Mouse (Mus musculus): ENCODE results near the gene Zfp758. TPM values are rescaled to one million over a fixed set of nuclear protein-coding genes. Genes with fewer than 3 reads are reported as not detected.
"Not testable (repeated sequence)": the region's sequence is repeated elsewhere in the genome, so short reads cannot be mapped to it uniquely, and the experiment has no call there.

The Zfp758 gene
- polyA plus RNA-seq (2015; fragmentation: Nextera tagmentation; extraction: Ambion mirVana) = 8.6 and 9.0 TPM in 2 replicates

DNA sequence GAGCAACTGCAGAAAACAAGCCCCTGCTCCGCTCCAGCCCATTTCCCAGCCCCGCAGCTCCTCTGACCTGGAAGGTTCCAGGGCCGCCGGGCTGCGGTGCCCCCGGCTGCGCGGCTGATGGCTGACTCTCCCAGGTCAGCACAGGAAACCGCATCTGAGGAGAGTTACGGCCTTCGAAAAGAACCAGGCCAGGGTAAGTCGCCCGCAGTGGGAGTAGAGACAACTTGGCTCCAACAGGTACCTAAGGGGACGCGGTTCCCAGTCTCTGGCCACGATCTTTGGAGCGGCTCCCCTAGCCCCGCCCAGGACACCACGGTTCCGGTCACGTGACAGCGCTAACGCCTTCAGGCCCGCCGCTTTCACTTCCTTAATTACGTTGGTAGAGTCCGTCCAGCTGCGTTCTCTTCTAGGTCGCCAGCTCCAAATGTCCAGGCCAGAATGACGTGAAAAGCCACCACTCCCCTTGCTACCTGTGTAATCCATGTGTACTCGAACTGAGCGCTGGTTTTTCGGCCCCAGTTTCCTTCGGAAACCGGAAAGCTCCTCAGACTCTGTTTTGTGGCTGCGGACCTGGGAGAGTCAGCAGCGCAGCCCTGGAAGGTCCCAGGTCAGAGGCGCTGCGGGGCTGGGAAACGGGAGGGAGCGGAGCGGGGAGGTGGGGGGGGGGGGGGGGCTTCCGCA lies at the start of gene Zfp758, which contains the start of gene Zfp944:
Zfp758 (plus strand) TSS at position 353 of the 681 bp plus-strand sequence.
Zfp944 (minus strand) TSS at position 300 of the 681 bp plus-strand sequence.
- not testable (repeated sequence) for H3K27me3 ChIP-seq (replicated peaks; ENCODE audit: control insufficient read depth, insufficient read depth, low read length); H3K36me3 ChIP-seq (ENCODE audit: control insufficient read depth, insufficient read depth, low read length); H3K9me3 ChIP-seq (ENCODE audit: control insufficient read depth, low read length)
- peak within 1 kb of the TSS; percentile 77 for H3K9ac ChIP-seq (ENCODE audit: low read depth, low read length)
- WGBS = under 1% methylated on average over 25 of the region's 43 CpGs
- peaks cover 12% of the 10 kb centered on the region for H3K4me1 ChIP-seq (ENCODE audit: control insufficient read depth, insufficient read depth, low read depth, low read length)
- H3K27ac ChIP-seq (ENCODE audit: low read depth, low read length) = peak within 1 kb of the TSS; percentile 59; the same call in 1 of the 2 replicates
- peak within 1 kb of the TSS; percentile 60 for H3K4me2 ChIP-seq (ENCODE audit: low read length)
- peak; percentile 99 for ATAC-seq
- H3K4me3 ChIP-seq (ENCODE audit: low read length) = peak within 1 kb of the TSS; percentile 63

DNA sequence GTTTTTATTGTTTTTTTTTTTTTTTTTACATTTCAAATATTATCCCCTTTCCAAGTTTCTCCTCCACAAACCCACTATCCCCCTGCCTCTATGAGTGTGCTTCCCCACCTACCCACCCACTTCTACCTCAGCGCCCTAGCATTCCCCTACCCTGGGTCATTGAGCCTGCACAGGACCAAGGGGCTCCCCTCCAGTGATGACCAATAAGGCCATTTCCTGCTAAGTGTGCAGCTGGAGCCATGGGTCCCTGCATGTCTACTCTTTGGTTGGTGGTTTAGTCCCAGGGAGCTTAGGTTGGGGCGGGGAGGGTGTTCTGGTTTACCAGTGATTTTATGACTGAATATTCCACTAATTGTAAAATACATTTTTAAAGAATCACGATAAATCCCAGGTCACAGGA lies 47.0 kb upstream of the Zfp758 start:
- not testable (repeated sequence) for H3K27me3 ChIP-seq (replicated peaks; ENCODE audit: control insufficient read depth, insufficient read depth, low read length); H3K9me3 ChIP-seq (ENCODE audit: control insufficient read depth, low read length); H3K27ac ChIP-seq (ENCODE audit: low read depth, low read length); H3K36me3 ChIP-seq (ENCODE audit: control insufficient read depth, insufficient read depth, low read length); H3K4me1 ChIP-seq (ENCODE audit: control insufficient read depth, insufficient read depth, low read depth, low read length)
- H3K4me2 ChIP-seq (ENCODE audit: low read length) = peak overlapping the region; percentile 57
- ATAC-seq = peak; percentile 65
- WGBS = 4% methylated on average over 3 of the region's 3 CpGs
- peak overlapping the region; percentile 60 for H3K4me3 ChIP-seq (ENCODE audit: low read length)
- H3K9ac ChIP-seq (ENCODE audit: low read depth, low read length) = peak overlapping the region; percentile 68

DNA sequence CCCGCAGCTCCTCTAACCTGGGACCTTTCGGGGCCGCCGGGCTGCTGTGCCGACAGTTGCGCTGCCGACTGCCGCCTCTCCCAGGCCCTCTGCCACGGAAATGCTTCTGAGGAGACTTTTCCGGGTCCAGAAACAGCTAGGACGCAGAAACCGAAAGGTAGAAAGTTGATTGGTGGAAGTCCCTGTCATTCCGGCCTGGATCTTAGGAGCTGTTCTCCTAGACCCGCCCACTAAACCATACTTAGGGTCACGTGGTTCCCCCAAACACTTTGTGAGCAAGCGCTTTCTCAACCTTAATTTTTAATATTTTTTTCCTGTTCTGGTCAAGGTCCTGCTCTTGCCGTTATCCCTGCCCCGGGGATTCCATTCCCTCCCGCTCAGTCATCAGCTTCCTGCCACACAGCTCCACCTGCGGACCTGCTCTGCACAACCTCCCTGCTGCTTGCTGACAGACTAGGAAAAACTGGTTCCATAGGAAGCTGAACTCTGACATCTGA lies 46.5 kb upstream of the Zfp758 start, which contains the start of gene CT030661.1:
CT030661.1 (minus strand) TSS at position 108 of the 497 bp plus-strand sequence.
- Histone ChIP-seq H3K9ac (ENCODE audit: low read depth, low read length) (peak within 1 kb of the TSS; percentile 68), H3K4me2 (ENCODE audit: low read length) (peak within 1 kb of the TSS; percentile 57), H3K4me3 (ENCODE audit: low read length) (peak within 1 kb of the TSS; percentile 60), H3K27ac (ENCODE audit: low read depth, low read length) (peak within 1 kb of the TSS; percentile 75)
- ATAC-seq = peak; percentile 100
- H3K36me3 ChIP-seq (ENCODE audit: control insufficient read depth, insufficient read depth, low read length); H3K9me3 ChIP-seq (ENCODE audit: control insufficient read depth, low read length); H3K27me3 ChIP-seq (replicated peaks; ENCODE audit: control insufficient read depth, insufficient read depth, low read length); H3K4me1 ChIP-seq (ENCODE audit: control insufficient read depth, insufficient read depth, low read depth, low read length): not testable (repeated sequence)
- 0% methylated on average over 18 of the region's 20 CpGs for WGBS

DNA sequence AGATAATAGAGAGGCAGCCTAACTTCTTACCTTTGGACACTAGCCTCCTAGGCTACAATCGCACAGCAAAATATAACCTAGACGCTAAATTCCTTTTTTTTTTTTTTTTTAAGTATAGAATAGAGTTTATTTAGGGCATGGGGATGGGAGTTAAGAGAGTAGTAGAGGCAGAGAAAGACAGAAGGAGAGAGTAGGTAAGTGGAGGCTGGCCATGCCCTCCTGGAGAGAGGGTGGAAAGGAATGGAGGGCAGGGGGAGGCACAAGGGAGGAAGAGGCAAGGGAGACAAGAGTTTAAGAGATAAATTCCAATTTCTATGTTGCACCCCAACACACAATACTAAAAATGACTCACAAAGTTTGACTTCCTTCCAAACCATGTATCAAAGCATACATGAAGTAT lies 46.0 kb upstream of the Zfp758 start:
- not testable (repeated sequence) for H3K36me3 ChIP-seq (ENCODE audit: control insufficient read depth, insufficient read depth, low read length); H3K27ac ChIP-seq (ENCODE audit: low read depth, low read length); H3K27me3 ChIP-seq (replicated peaks; ENCODE audit: control insufficient read depth, insufficient read depth, low read length); H3K9me3 ChIP-seq (ENCODE audit: control insufficient read depth, low read length); H3K4me1 ChIP-seq (ENCODE audit: control insufficient read depth, insufficient read depth, low read depth, low read length); ATAC-seq
- Histone ChIP-seq H3K9ac (ENCODE audit: low read depth, low read length) (peak overlapping the region; percentile 68), H3K4me2 (ENCODE audit: low read length) (peak overlapping the region; percentile 53), H3K4me3 (ENCODE audit: low read length) (peak overlapping the region; percentile 60)
- WGBS = 18% methylated on average over 2 of the region's 2 CpGs

DNA sequence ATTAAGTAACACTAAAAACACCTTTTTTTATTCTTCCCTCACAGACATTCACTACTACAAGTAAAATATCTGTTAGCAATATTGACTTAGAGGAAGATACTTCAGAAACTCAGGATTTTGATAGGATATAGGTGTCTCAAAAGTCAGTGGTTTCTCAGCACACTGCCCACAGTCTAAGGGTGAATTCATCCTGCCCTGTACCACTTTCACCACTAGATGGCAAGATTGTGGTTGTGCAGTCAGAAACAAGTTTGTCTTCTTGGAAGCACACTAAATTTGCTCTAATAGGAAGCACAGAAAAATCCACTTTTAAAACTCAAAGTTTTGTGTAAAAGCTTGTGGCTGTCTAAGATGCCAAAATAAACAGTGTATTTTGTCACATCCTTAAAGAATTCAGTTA lies 8.5 kb upstream of the Zfp758 start:
- no peak for ATAC-seq
- Histone ChIP-seq H3K4me1 (ENCODE audit: control insufficient read depth, insufficient read depth, low read depth, low read length) (no peaks in the 10 kb centered on the region), H3K9ac (ENCODE audit: low read depth, low read length) (no peak overlapping the region), H3K9me3 (ENCODE audit: control insufficient read depth, low read length) (no peaks in the 10 kb centered on the region), H3K4me2 (ENCODE audit: low read length) (no peak overlapping the region), H3K36me3 (ENCODE audit: control insufficient read depth, insufficient read depth, low read length) (peaks cover 7% of the 10 kb centered on the region; the same call in 1 of the 2 replicates), H3K4me3 (ENCODE audit: low read length) (no peak overlapping the region), H3K27ac (ENCODE audit: low read depth, low read length) (no peak overlapping the region), H3K27me3 (replicated peaks; ENCODE audit: control insufficient read depth, insufficient read depth, low read length) (no peaks in the 10 kb centered on the region)

DNA sequence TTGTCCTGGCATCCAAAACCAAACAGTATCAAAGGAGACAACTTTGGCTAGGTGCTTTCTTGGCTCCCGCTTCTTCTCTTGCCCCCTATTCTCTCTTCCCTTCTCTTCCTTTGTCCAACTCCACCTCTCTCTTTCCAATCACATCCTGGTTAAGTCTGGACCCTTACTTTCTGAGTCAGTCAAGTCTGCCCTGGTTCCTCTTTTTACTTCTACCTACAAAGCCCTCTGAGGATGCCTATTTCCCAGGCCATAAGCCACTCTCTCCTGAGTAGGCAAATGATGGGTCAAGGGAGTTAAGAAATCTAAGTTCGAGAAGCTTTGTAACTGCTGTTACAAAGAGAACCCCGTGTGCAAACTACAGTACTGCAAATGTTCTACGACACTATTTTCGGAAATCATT lies 681 bp upstream of the Zfp758 start:
- Histone ChIP-seq H3K27ac (ENCODE audit: low read depth, low read length) (no peak overlapping the region), H3K4me3 (ENCODE audit: low read length) (peak overlapping the region; percentile 63), H3K9ac (ENCODE audit: low read depth, low read length) (peak overlapping the region; percentile 2; the same call in 1 of the 2 replicates), H3K36me3 (ENCODE audit: control insufficient read depth, insufficient read depth, low read length) (no peaks in the 10 kb centered on the region), H3K27me3 (replicated peaks; ENCODE audit: control insufficient read depth, insufficient read depth, low read length) (no peaks in the 10 kb centered on the region), H3K4me2 (ENCODE audit: low read length) (peak overlapping the region; percentile 60), H3K9me3 (ENCODE audit: control insufficient read depth, low read length) (peaks cover 6% of the 10 kb centered on the region), H3K4me1 (ENCODE audit: control insufficient read depth, insufficient read depth, low read depth, low read length) (peaks cover 12% of the 10 kb centered on the region)
- WGBS = 28% methylated on average over 5 of the region's 5 CpGs
- ATAC-seq = peak; percentile 4; the same call in 1 of the 2 replicates

DNA sequence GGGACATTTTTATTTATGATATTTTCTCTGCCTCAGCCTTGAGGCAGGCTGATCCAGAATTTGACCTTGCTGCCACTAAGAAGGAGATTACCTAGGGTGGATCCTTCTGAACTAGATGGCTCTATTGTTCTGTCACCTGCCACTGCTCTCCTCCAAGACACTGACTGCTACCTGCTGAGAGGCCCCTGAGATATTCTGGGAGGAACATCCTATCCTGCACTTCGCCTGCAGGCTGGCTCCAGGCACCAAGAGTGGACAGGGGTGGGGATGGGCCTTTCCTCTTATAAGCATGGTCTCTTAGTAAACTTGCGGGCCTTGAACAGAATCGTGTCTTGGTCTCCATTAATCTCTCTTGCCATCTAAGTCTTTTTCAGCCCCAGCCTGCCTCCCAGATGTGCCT lies 2.6 kb downstream of the Zfp758 start:
- H3K4me2 ChIP-seq (ENCODE audit: low read length) = no peak overlapping the region
- no peak overlapping the region for H3K27ac ChIP-seq (ENCODE audit: low read depth, low read length)
- no peaks in the 10 kb centered on the region for H3K27me3 ChIP-seq (replicated peaks; ENCODE audit: control insufficient read depth, insufficient read depth, low read length)
- peaks cover 6% of the 10 kb centered on the region; the same call in 1 of the 2 replicates for H3K36me3 ChIP-seq (ENCODE audit: control insufficient read depth, insufficient read depth, low read length)
- peaks cover 6% of the 10 kb centered on the region for H3K9me3 ChIP-seq (ENCODE audit: control insufficient read depth, low read length)
- 95% methylated on average over 3 of the region's 3 CpGs for WGBS
- H3K4me1 ChIP-seq (ENCODE audit: control insufficient read depth, insufficient read depth, low read depth, low read length) = peaks cover 12% of the 10 kb centered on the region
- ATAC-seq = no peak
- H3K9ac ChIP-seq (ENCODE audit: low read depth, low read length) = no peak overlapping the region
- H3K4me3 ChIP-seq (ENCODE audit: low read length) = no peak overlapping the region

DNA sequence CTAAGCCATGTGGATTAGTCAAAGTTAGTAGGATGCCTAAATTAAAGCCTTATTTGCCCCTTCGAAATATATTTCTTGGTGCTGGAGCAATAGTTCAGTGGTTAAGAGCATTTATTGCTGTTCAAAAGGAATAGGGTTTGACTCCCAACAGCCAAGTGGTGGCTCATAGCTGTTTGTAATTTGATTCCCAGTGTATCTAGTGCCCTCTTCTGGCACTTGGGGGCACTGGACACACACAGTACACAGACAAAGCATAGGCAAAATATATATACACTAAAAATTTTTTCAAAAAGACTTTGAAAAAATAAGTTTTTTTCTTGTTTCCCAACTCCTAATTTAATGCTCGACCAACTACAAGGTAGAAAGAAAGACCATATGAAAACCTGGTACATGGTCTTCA lies 49.5 kb downstream of the Zfp758 start:
- Histone ChIP-seq H3K9me3 (ENCODE audit: control insufficient read depth, low read length) (no peaks in the 10 kb centered on the region), H3K4me3 (ENCODE audit: low read length) (no peak overlapping the region), H3K4me2 (ENCODE audit: low read length) (no peak overlapping the region), H3K27ac (ENCODE audit: low read depth, low read length) (no peak overlapping the region), H3K9ac (ENCODE audit: low read depth, low read length) (no peak overlapping the region), H3K4me1 (ENCODE audit: control insufficient read depth, insufficient read depth, low read depth, low read length) (no peaks in the 10 kb centered on the region), H3K27me3 (replicated peaks; ENCODE audit: control insufficient read depth, insufficient read depth, low read length) (no peaks in the 10 kb centered on the region), H3K36me3 (ENCODE audit: control insufficient read depth, insufficient read depth, low read length) (no peaks in the 10 kb centered on the region)
- ATAC-seq = no peak
- 82% methylated on average over 2 of the region's 2 CpGs for WGBS

DNA sequence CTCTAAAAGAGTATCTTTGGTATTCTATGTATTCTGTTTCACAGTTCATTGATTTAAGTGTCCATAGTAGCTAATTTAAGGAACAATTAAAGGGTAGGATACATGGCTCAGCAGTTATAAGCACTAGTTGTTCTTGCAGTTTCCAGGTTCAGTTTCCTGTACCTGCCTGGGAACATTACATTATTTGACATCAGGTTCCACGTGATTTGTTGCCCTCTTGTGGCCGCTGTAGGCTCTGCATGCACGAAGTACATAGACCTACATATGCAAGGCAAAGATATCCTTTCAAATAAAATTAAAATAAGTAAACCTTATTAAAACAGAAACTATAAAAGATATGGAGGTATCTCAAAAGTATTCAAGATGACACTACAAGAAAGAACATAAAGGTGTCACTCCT lies 56.3 kb downstream of the Zfp758 start:
- Histone ChIP-seq H3K4me1 (ENCODE audit: control insufficient read depth, insufficient read depth, low read depth, low read length) (no peaks in the 10 kb centered on the region), H3K4me3 (ENCODE audit: low read length) (no peak overlapping the region), H3K27me3 (replicated peaks; ENCODE audit: control insufficient read depth, insufficient read depth, low read length) (no peaks in the 10 kb centered on the region; the same call in 1 of the 2 replicates), H3K4me2 (ENCODE audit: low read length) (no peak overlapping the region), H3K9ac (ENCODE audit: low read depth, low read length) (no peak overlapping the region), H3K27ac (ENCODE audit: low read depth, low read length) (no peak overlapping the region), H3K36me3 (ENCODE audit: control insufficient read depth, insufficient read depth, low read length) (no peaks in the 10 kb centered on the region), H3K9me3 (ENCODE audit: control insufficient read depth, low read length) (no peaks in the 10 kb centered on the region)
- peak; percentile 73 for ATAC-seq
- 0% methylated on average over 3 of the region's 3 CpGs for WGBS
